Mouse (Mus musculus): ENCODE results near the gene Defb19. TPM values are rescaled to one million over a fixed set of nuclear protein-coding genes. Genes with fewer than 3 reads are reported as not detected.

The Defb19 gene
- polyA plus RNA-seq (2017; shearing (Covaris generic)) = not detected

DNA sequence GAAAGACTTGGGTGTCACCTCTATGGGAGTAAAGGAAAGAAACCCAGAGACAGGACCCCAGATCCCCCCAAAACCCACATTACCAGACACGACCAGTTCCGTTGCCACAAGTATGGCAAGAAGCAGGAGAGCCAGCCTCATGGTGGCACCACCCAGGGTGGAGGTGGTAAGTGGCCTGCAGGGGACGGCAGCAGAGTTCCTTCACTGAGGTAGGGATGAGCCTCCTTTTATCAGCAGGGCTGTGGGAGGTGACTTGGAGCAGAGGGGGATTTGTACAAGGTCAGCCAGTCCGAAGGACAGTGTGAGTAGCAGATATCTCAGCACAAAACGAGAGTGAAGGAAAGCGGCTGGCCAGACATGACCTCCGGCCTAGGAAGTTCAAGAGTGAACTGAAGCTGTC, at the start of gene Defb19:
Gene Defb19, minus strand, starts transcription at position 206 of the 400 bp plus-strand sequence.
- no peak for ATAC-seq

DNA sequence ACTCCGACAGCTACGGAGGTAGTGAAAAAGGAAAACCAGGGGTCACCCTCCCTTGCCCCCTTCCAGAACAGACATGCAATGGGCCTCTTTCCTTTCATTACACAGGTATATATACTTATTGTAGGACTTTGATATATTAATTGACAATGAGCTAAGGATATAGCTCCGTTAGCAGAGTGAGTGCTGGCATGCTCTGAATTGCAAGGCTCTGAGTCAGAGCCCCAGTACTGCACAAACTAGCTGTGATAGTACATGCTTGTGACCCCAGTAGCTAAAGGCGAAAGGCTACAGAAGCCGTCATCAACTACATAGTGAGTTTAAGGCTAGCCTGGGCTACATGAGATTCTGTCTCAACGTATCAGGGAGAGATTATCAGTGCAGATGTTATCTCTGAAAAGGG, 49.8 kb upstream of the Defb19 start:
- ATAC-seq = no peak

DNA sequence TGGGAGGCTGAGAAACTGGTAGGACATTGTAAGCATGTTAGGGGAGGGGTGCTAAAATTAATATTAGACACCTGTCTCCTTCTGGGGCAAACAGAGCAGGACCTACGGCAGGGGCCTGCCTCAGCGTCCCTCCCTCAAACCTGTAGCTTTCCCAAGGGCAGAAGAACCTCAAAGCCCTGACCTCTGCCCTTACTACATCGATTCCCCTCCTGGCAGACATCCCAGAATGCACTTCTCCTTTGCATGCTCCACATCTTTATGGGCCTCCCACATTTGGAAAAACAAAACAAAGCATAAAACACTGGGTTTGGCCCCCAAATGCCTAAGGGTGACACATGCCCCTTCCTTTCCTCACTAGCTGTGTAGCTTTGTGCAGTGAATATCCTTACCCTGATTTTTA, 49.1 kb upstream of the Defb19 start:
- no peak for ATAC-seq

DNA sequence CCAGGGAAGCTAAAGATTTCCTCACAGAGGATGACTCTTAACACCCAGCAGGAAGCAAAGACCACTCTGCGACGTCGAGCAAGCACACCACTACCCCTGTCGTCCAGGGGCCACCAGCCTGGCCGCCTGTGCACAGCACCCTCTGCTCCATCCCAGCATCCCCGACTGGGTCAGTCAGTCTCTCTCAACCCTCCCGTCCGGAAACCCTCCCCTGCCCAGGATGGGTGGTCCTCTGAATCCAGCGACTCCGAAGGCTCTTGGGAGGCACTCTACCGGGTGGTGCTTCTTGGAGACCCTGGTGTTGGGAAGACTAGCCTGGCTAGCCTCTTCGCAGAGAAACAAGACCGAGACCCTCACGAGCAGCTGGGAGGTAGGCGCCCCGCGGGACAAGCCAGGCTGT, 48.0 kb upstream of the Defb19 start:
- no peak for ATAC-seq

DNA sequence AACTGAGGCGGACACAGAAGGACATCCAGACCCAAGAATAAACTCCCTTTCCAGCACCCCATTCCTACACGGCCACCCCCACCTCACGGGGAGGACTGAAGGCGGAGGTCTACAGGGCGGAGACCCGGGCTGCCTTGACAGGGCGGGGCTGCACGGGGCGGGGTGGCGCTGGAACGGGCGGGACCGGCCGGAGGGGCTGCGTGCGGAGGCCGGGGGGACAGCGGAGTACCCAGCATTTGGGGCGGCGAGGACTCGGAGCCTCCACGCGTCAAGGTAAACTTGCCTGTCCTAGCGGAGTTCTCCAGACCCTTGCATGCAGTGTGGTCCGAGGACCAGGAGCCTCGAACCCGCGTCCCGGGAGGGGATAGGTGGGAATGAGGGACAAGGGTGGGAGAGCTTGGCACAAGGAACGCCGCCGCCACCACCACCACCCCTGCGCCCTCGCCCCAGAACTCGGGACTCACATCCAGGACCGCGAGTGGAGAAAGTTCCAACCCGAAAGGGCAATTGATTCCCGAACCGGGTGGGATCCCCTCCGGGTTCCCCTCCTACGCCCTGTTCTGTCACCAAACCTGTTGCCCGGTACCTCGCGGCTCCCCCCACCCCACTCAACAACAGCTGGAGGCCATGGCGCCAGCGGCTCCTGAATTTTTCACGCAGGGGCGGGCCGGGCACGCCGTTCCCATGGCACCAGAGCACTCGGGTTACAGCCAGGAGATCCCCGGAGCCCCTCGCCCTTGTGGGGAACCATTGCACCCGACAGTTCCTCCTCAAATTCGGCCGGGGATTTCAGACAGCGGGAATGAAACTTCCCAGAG, 46.9 kb upstream of the Defb19 start, which contains the start of gene Rem1:
Gene Rem1, plus strand, starts transcription at position 178 of the 818 bp plus-strand sequence.
- no peak for ATAC-seq

DNA sequence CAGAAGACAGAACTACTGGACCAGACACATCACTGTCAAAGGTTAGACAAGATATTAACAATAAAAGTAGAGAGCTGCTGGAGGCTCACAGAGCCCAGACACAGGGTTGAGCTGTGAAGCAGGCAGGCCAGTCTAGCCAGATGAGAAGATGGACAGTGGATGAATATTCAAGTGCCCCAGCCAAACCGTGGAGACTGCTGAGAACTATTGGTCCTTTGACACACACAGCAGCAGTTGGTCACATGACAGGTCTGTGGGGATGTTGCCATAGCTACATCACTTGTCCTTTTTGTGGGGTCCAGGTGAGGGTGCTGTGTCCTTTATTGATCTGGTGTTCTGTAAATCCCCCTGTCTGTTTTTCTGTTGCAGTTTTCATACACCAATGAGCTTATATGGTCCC, 45.1 kb upstream of the Defb19 start:
- no peak for ATAC-seq

DNA sequence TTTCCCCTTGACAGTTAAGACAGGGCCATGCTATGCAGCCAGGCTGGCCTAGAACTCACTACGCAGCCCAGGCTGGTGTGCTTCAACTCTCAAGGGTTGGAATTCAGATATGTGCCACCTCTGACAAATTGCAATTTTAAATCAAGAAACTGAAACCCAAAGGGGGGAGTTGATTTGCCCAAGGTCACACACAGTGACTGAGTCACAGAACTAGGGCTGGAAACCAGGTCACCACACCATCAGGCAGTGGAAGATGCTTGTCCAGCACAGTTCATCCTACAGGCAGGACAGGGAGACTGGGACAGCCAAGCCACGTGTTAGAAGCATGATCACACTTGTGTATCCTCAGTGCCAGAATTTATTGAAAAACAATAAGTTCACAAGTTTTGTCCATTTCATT, 44.5 kb upstream of the Defb19 start:
- no peak for ATAC-seq

DNA sequence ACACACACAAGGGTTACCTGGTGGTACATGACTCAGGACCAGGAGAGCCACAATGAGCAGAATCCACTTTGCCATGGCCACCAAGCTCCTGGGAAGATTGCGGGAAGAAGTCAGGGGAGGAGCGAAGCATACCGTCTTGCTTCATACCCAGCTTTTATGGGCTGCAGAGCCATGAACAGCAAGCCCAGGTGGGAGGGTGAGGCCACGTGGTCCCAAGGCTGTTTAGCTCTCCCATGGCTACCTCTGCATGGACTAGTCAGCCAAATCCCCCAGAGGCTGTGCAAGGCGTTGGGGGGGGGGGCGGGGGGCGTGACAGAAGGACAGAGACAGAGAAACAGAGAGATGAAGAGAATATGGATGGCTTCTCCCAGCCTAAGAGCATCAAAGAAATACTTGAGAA, 42.8 kb upstream of the Defb19 start, which contains the start of gene Defb25:
Gene Defb25, minus strand, starts transcription at position 101 of the 400 bp plus-strand sequence.
- ATAC-seq = no peak

DNA sequence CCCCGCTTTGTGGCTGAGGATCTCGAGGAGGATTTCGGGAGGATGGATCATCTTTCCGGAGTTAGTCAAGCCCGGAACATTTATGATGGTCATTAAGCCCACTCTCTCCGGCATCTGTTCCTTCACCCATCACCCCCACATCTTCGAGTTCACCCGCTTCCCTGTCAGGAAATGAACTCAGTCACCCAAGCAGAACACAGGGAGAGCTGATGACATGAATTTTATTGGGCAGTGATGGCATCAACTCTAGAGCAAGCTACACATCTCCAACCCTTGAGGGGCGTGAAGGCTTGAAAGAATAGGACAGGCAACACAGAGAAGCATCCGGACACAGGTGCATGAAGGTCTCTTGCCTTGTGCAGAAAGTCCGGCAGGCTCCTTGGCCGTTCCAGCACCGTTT, 42.0 kb upstream of the Defb19 start:
- no peak for ATAC-seq

DNA sequence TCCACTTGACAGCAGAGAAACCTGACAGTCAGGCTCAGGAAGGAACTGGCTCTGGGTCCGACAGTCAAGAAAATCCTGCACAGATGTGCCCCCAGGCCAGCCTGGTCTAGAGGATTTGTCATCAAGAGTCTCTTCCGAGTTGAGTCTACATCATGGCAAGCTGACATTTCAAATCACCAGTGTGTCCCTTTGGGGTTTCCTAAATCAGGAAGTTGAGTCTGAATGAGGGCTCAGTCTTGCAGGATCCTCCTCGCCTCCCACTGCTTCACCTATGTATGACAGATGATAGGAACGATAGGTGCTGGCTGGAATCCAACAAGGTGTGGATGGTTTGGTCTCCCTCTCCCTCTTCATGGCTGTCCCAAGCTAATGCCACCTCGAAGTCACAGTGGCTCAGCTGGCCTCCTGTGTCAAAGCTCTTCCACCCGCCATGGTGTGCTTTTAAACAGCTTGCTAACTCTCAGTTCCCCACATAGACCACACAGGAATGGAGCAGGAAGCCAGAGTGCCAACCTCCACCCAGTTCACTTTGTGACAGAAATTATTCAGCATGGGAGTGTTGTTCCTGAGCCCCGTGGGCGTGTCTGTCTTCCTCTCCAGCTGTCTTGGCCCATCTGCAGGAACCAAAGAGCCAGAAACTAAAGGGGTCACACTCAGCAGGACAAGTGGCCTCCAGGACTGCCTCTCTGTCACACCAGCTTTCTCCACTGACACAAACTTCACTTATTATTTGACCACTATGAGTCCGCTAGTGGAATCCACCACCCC, 40.4 kb upstream of the Defb19 start:
- ATAC-seq = no peak

DNA sequence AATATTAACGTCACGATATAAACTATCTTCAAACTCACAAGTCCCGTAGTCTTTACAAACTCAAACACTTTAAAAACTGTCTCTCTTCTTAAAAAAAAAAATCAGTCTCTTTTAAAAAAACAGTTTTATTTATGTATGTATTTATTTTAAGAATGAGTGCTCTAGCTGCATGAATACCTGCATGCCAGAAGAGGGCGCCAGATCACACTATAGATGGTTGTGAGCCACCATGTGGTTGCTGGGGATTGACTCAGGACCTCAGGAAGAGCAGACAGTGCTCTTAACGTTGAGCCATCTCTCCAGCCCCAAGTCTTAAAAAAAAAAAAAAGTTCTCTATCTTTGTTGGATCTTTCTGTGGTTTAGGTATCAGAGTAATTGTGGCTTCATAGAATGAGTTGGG, 37.3 kb upstream of the Defb19 start:
- ATAC-seq = no peak

DNA sequence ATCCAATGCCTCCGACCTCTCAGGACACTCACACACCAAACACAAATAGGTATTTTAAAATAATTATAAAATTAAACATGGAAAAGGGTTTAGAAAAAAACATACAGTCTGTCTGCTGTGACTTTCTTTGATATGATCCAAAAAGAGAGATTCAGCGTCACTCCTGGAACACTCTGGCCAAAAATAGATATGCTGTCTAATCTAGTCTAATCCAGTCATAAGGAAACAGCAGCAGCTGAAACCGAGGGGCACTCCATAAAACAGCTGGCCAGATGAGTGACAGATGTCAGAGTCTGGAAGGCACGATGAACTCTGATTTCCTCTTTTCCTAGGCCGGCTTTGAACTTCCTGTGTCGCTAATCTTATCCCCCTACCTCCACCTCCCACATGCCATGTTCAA, 36.4 kb upstream of the Defb19 start:
- ATAC-seq = no peak

DNA sequence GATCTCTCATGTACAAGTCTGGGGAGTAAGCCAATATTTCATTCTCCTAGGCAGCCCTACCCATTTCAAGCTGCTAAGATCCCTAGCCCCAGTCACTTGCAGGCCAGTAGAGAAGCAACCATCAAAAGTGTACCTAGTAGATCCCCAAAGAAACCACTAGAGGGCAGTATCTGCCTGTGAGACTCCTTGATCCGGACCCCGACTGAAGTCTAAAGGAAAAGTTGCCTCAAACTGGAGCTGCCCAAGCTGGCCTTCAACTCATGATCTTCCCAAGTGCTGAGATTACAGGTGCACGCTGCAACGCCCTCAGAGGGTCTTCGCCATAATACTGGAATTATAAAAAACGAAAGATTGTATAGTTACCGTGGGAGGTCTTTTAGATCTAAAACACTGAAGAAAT, 35.5 kb upstream of the Defb19 start:
- ATAC-seq = no peak

DNA sequence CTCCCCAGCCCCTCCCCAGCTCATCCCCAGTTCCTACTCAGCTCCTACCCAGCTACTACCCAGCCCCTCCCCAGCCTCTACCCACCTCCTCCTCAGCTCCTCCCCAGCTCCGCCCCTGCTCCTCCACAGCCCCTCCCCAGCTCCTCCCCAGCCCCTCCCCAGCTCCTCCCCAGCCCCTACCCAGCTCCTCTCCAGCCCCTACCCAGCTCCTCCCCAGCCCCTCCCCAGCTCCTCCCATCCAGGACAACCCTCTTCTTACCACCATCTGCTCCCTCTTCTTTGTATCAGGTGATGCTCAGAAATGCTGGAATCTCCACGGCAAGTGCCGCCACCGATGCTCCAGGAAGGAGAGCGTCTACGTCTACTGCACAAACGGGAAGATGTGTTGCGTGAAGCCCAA, 32.1 kb upstream of the Defb19 start:
- no peak for ATAC-seq

DNA sequence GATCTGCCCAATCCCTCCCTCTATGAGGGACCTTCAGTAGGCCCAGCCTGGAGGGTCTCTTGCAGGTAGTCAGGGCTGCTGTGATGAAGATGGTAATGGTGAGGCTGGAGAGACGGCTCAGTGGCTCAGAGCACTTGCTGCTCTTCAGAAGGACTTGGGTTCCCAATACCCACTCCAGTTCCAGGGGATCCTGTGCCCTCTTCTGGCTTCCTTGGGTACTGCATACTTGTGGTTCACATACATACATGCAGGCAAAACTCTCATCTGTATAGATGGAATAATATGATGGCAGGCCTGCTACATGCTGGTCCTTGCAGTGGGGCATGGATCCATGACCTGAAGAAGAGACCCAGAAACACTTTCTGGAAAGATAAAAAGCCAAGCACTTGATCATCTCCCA, 28.6 kb upstream of the Defb19 start:
- ATAC-seq = no peak

DNA sequence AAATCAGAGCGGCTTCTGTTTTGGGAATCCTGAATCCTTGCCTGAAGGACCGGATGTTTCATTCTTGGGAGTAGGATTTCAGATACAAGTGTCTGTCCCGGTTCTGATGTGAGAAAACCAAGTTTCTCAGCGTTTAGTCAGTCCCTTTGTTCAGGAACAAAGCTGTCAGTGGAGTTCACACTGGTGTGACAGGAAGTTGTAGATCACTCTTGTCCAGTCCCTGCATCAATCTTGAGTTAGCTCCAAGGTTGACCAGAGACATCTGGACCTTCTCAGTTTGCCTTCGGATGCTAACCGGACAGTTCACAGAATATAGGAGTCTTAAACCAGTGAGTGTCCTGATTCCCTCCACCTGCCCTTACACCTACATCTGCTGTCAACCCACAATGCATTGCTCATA, 27.6 kb upstream of the Defb19 start:
- ATAC-seq = no peak

DNA sequence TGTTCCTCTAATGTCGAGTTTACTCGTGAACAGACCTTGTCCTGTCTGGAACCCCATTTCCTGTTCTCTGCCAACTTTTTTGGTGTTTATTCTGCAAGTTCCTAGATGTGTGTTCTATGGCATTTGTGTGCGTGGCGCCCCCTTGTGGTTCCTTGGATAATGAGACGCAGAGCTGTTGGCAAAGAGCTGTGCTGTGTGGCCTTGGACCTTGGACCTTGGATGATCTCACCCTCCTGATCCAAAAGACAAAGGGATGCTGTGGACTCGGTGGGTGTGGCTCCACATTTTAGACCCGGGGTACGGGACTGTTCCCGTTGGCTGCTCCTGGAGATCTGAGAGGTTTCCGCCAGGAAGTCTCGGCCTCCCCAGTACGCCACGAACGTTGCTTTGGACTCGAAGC, 23.9 kb upstream of the Defb19 start, which contains the start of gene Defb36:
Gene Defb36, plus strand, starts transcription at position 271 of the 400 bp plus-strand sequence.
- ATAC-seq = no peak

DNA sequence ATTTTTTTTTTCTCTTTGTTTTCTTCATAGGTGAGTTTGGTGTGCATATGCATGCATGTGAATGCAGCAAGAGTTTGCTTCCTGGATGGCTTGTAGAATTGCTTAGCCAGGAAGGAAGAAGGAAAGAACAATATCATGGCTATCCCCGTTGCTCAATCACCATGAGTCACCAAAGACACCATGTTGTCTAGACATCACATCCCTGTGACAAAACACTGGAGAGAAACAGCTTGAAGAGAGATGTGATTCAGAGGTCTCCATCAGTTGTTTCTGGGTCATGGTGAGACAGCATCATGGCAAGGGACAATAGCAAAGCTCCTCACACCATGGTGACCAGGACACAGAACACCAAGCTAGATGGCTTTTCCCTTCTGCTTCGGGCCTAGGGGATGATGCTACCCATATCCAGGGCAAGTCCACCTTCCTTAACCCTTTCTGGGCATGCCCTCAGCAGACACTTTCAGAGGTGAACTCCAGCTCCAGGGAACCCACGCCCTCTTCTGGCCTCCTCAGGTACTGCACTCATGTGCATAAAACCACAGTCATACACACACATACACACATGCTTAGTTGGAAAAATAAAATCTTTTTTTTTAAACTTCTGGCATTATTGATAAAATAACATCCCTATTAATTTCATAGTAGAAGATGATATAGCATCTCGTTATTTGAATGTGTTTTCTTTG, 21.3 kb upstream of the Defb19 start:
- ATAC-seq = no peak

DNA sequence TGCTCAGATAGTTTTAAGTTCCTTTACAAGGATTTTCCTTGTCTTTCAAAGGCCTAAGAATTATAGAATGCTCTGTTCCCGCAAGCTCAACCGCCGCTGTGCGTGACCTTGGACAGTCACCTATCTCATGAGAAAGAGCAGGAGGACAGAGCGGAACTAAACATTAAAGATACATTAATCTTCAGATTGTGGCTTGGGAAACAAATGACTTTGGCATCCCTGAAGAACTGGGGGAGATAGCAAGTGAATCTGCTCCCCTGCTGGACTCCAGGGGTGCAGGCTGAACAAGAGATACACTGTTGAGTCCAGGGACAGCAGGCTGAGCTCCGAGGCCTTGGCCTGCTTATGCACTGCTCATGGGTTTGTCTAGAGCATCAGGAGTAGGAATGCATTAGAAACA, 20.0 kb upstream of the Defb19 start:
- no peak for ATAC-seq

DNA sequence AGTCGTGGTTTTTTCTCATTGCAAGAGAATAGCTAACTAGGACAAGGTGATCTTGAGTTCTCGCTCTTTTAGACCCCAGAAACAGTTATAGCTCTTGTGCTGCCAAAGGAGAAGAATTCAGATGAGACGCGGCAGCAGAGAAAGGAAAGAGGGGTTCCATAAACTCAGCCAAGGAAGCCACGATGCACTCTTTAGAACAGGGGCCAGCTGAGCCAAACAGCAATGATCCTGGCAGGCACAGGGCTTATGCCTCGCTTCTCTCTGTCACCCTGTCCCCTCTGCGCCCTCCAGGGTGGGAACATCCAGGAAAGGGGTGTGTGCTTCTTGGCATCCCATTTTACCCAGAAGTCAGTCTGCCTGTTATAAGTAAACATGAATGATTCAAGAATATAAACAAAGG, 19.2 kb upstream of the Defb19 start, which contains the start of gene Defb45:
Gene Defb45, minus strand, starts transcription at position 101 of the 400 bp plus-strand sequence.
- no peak for ATAC-seq

DNA sequence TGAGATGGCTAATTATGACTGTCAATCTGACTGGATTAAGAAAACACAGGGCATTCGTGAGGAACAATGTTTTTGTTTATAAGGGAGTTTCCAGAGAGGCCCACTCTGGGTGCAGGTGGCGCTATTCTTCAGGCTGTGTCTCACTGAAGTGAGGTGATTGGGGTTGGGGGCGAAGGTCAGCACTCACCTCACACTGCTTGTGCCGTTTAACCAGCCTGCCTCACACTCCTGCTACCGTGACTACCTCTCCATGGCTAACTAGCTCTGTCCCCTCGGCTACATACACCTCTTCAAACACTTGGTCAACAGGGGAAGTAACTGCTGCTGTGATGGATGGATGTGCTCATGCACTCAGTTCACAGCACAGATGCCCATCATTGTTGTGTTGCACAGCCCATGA, 8.9 kb upstream of the Defb19 start:
- no peak for ATAC-seq

DNA sequence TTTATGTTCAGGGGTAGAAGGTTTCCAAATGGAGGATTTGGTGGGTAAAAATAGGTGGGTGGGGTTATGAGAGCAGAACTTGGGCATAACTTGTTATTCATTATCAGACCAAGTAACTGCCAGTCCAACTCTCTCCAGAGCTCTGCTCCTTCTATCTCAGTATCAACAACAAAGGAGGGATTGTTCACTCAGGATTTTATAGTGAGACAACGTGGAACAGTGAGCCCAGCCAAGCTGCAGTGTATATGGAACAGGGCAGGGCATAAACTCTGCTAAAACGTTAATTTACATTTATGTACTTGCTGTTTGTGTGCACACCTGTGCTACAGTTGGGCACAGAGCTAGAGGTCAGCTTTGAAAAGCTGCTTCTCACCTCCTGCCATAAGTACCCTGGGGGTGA, 8.3 kb upstream of the Defb19 start:
- no peak for ATAC-seq

DNA sequence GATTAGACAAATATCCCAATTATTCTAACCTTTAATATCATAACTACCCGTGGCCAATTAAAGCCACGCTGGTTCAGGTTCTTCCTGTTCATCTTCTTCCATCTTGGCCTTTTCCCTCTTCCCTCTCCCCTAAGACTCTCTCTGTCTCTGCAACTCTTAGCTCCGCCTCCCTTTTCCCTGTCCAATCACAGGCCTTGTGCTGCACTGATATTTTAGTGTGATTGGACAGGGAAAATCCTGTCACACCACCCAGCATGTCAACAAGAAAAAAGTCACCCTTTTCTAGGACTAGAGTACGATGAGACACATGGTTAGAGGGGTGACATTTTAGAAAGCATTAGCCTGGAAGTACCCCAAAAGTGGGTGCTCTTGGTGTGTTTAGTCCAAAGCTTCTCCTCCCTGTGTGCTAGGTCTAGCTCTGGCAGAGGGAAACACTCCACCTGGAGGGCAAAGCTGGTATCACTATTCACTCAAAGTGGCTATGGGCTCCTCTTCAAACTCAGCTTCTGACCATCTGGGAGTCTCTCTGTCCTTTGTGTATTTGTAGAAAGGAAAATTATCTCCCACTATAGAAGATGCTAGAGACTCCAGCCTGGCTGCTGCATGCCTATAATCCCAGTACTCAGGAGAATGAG, 6.9 kb upstream of the Defb19 start:
- no peak for ATAC-seq
